Mouse (Mus musculus): Measurements from ENCODE around the gene Bmpr2.
A peak's percentile ranks its signal among the peaks of the same experiment; 100 is the strongest.
"Not testable (repeated sequence)": the region's sequence is repeated elsewhere in the genome, so short reads cannot be mapped to it uniquely, and the experiment has no call there.

The Bmpr2 gene

DNA sequence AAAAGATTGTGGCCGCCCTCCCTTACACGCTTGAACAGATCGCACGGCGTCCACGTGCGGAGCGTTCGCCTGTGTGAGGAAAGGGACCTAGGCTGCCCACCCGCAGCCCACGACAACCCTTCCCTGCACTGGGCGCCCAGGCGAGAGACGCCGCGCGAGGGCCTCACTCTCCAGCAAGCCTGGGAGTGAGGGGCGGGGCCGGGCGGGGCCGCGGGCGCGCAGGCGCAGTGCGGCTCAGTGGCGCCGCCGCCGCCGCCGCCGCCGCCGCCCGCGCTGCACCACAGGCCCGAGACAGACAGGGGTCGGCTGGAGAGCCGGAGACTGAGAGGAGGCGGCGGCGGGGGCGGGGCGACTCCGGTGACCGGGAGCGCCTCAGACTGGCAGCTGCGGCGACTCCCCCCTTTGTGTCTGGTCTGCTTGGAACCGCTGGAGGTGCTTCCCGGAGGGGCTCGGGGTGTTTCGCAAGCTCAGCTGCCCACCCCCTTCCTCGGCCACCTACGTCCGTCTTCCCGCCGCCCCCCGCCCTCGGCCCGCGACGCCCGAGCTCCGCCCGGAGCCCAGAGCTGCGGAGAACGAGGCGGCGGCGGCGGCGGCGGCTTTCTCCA lies at the start of gene Bmpr2:
TSS of gene Bmpr2 (plus strand) at position 237 of the 605 bp plus-strand sequence.
- DNase-seq, result peak; percentile 87

- no peak for DNase-seq
Measured at GRCm38 (mm10) chr1:59719900-59720299, 43.3 kb upstream of the Bmpr2 start.

- DNase-seq, result no peak
Measured at GRCm38 (mm10) chr1:59725661-59726060, 37.5 kb upstream of the Bmpr2 start.

DNA sequence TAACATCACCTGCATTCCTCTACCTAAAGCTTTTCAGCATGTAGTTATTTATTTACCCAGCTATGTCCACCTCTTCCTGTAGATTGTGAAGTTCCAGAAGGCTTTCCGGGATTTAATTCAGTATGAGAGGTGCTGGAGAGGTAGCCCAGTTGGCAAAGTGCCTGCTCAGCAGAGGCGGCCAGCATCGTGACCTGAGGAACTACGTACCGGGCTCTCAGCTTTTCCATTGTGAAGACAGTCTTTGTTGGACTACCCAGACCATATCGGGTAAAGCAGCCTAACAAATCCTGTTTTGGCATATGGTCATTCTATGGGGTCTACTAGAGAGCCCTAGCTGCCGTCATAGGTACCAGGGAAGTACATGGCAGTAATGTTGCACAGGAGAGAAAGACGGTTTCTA lies 33.1 kb upstream of the Bmpr2 start:
- no peak for DNase-seq

GRCm38 (mm10) chr1:59730737-59731136 lies 32.5 kb upstream of the Bmpr2 start:
- DNase-seq, result no peak

GRCm38 (mm10) chr1:59734076-59734475 lies 29.1 kb upstream of the Bmpr2 start:
- DNase-seq, result no peak

- no peak for DNase-seq
Measured at GRCm38 (mm10) chr1:59738768-59739414, 24.3 kb upstream of the Bmpr2 start.

- no peak for DNase-seq
Measured at GRCm38 (mm10) chr1:59739577-59740354, 23.4 kb upstream of the Bmpr2 start.

GRCm38 (mm10) chr1:59749047-59749446 lies 14.2 kb upstream of the Bmpr2 start:
- no peak for DNase-seq

DNA sequence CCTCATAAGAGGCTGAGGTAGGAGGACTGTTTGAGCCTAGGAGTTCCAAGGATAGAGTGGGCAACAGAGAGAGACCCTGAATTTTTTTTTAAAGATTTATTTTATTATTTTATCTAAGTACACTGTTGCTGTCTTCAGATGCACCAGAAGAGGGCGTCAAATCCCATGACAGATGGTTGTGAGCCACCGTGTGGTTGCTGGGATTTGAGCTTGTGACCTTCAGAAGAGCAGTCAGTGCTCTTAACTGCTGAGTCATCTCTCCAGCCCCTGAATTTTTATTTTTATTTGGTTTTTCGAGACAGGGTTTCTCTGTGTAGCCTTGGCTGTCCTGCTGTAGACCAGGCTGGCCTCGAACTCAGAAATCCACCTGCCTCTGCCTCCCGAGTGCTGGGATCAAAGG lies 13.5 kb upstream of the Bmpr2 start:
- not testable (repeated sequence) for DNase-seq

DNA sequence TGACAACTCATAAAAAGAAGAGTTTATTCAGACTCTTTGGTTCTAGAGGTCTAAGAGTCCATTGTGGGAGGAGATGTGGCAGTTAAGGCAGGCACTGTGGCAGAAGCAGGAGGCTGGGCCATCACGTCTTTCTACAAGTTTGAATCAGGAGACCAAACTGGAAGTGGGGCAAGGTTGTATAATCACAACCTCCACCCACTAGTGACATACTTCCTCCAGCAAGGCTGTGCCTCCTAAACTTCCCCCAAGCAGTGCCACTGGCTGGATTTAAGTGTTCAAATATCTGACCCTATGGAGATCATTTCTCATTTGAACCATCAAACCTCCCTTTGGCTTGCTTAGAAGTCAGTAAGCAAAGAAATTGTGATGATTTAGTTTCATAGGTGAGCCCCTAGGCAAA lies 7.9 kb upstream of the Bmpr2 start:
- DNase-seq, result no peak

DNA sequence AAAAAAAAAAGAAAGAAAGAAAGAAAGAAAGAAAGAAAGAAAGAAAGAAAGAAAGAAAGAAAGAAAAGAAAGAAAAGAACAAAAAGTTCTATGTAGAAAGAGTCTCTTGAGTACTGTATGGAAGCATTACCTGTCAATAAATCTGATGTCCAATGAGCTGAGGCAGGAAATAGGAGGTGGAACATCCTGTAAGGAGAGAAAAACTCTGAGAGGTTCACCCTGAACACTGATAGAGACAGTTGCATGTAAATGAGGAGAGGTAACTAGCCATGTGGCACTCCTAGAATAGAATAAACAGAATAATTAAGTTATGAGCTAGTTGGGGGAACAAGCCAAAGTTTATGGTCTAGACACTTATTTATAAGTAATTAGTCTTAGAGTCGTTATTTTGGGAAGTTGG lies 4.9 kb upstream of the Bmpr2 start:
- no peak for DNase-seq

DNA sequence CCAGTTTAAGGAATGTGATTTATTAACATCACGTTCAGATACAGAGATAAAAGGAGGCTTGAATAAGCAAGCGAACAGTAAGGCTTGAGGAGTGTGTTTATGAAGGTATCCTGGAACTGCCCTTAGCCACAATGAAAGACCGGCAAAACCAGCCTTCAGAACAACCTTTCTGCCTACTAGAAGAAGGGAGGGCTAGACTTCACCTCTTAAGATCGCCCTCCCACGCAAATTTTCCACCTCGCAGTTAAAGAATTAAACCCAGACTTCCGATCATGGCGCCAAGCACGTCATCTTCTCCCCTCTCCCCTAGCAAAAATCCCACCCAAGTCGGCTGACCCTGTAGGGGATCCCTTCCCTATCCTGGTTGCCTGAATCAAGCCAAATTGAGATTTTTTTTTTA lies 992 bp upstream of the Bmpr2 start:
- peak; percentile 36 for DNase-seq

DNA sequence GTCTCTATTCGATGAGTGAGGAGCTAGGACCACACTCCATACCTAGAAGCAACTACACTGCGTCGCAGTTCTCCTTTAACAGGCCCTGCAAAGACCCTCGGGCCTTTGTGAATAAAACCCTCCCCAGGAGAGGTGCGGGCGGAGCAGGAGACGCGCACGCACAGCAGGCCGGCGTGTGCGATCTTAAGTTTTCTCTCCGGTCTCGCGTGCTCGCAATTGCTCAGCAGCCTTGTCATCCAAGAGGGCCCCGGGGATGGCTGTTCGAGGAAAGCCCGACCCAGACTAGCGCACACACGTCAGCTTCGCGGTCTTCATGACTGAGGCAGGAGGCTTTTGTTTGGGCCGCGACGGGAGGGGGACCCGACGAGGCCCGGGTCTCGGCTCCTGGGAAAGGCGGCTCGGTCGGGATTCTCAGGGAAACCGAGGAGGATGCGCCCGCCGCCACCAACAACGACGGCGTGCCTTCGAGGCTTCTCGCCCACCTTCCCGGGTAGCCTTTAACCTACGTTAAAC lies 493 bp upstream of the Bmpr2 start:
- no peak for DNase-seq

DNA sequence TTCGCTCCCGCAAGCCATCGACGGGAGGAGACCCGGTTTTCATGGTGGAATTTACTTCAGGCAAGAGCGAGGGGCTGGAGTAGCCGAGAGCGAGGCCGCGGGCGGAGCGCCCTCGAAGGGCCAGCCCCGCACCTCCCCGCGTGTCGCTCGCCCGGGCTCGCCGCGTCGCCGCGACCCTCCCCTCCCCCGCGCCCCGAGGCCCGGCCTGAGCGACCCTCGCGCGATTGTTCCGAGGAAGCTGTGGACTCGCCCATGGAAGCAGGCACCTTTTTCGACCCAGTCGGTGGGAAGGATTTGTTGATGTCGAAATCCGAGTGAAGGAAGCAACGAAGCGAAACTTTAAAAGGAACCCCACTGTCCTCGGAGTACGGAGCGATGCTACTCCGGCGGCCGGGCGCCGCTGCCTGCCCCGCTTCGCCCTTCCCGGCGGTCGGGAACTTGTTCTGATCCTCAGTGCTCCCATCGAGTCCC lies 616 bp downstream of the Bmpr2 start:
- DNase-seq, result peak; percentile 54

DNA sequence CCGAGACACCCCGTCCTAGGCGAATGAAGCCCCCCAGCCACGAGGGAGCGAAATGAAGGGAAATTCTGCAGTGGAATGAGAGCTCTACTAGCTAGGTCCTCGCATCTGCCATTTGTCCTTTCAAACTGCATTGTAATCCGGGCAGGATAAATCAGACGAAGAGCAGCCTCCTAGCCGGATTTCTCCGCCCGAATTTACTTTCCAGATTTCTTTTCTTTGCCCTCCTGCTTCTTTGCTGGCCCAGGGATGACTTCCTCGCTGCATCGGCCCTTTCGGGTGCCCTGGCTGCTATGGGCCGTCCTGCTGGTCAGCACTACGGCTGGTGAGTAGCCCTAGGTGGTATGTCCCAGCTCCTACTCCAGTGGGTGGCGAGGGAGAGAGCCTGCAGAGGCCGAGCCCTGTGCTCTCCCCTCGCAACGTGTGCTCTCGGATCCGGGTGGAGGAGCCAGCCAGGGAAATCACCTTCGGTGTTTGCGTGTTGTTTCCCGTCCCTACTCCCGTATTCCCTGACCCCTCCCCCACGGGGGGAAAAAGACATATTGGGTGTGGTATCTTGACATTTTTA lies 1.3 kb downstream of the Bmpr2 start:
- peak; percentile 55 for DNase-seq

- no peak for DNase-seq
Measured at GRCm38 (mm10) chr1:59765279-59765678, 2.1 kb downstream of the Bmpr2 start.

- DNase-seq, result no peak
Measured at GRCm38 (mm10) chr1:59766626-59767025, 3.4 kb downstream of the Bmpr2 start.

GRCm38 (mm10) chr1:59771871-59772270 lies 8.7 kb downstream of the Bmpr2 start:
- DNase-seq, result no peak

DNA sequence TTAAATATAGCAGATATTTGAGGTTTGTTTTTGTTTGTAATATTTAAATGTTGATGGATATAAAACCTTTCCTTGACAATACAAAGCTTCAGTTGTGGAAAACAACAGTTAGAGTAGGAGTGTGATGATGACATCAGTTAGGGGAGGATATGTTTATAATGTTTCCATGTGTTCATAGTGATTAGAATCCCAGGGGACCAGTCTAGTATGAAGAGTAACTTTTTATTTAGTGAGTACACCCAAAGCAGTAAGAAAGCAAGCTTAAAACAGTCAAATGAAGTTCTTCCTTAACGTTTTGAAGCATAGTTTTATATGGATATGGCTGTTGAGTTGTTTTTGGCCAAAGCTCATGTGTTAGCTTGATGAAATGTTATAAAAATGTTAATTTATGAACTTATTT lies 17.9 kb downstream of the Bmpr2 start:
- DNase-seq, result no peak

GRCm38 (mm10) chr1:59788975-59789374 lies 25.8 kb downstream of the Bmpr2 start:
- DNase-seq, result no peak

GRCm38 (mm10) chr1:59789741-59790140 lies 26.5 kb downstream of the Bmpr2 start:
- DNase-seq, result peak; percentile 15

- DNase-seq, result no peak
Measured at GRCm38 (mm10) chr1:59795336-59795735, 32.1 kb downstream of the Bmpr2 start.
